Mouse (Mus musculus) limb, embryonic 12.5 days (tissue): Measurements from ENCODE around the gene H1fx. TPM values are rescaled to one million over a fixed set of nuclear protein-coding genes. Genes with fewer than 3 reads are reported as not detected.
"Not testable (repeated sequence)": the region's sequence is repeated elsewhere in the genome, so short reads cannot be mapped to it uniquely, and the experiment has no call there.

Experiments
- ATAC-seq: fragments of 200-750 bp; cut with Nextera tagmentation; 2 replicates; pipeline ENCODE4 v1.8.0; 2017; ENCODE audit warnings: low read depth, moderate TSS enrichment; ENCODE audit not compliant: insufficient number of reproducible peaks, insufficient read depth, low FRiP score, low TSS enrichment
- H3K27ac ChIP-seq: fragments of 300-500 bp; sonication (generic); 2 replicates; pipeline ENCODE4 v1.5.1; 2016; ENCODE audit warnings: mild to moderate bottlenecking, moderate library complexity
- H3K27me3 ChIP-seq: fragments of 300-500 bp; sonication (generic); 2 replicates; pipeline ENCODE4 v1.6.1; 2016; ENCODE audit warnings: mild to moderate bottlenecking, moderate library complexity
- H3K36me3 ChIP-seq: fragments of 300-500 bp; sonication (generic); 2 replicates; pipeline ENCODE4 v1.6.1; 2016; ENCODE audit warnings: mild to moderate bottlenecking, moderate library complexity
- H3K4me1 ChIP-seq: fragments of 300-500 bp; sonication (generic); replicated peaks from 2 replicates; pipeline ENCODE4 v1.6.1; 2016
- H3K4me2 ChIP-seq: fragments of 300-500 bp; sonication (generic); 2 replicates; pipeline ENCODE4 v1.6.1; 2016; ENCODE audit warnings: mild to moderate bottlenecking, moderate library complexity
- H3K4me3 ChIP-seq: fragments of 300-500 bp; sonication (generic); replicated peaks from 2 replicates; pipeline ENCODE4 v1.5.1; 2016; ENCODE audit warnings: mild to moderate bottlenecking
- H3K9ac ChIP-seq: fragments of 300-500 bp; sonication (generic); replicated peaks from 2 replicates; pipeline ENCODE4 v1.6.1; 2016; ENCODE audit warnings: mild to moderate bottlenecking, moderate library complexity
- H3K9me3 ChIP-seq: fragments of 300-500 bp; sonication (generic); 2 replicates; pipeline ENCODE4 v1.6.1; 2016; ENCODE audit warnings: mild to moderate bottlenecking, moderate library complexity
- WGBS: fragments of 180-500 bp; shearing (Covaris S2); methylation state at CpG from one replicate; pipeline ENCODE4 v1.1.7; 2016; 5-methylcytosine and 5-hydroxymethylcytosine counted together
- microRNA-seq: library from miRNA; unstranded; fragments of <30 nt; microRNA quantifications from one replicate; pipeline ENCODE4, GENCODE M21; 2017
- polyA plus RNA-seq: library from polyadenylated mRNA; unstranded; fragments of >200 nt; fragmentation: Nextera tagmentation; extraction: Ambion mirVana; gene quantifications from 2 replicates; pipeline ENCODE4 v1.2.1, GENCODE M21; 2016

H1fx gene
- polyA plus RNA-seq, 1 experiment from 2014 or later: 129 TPM

DNA sequence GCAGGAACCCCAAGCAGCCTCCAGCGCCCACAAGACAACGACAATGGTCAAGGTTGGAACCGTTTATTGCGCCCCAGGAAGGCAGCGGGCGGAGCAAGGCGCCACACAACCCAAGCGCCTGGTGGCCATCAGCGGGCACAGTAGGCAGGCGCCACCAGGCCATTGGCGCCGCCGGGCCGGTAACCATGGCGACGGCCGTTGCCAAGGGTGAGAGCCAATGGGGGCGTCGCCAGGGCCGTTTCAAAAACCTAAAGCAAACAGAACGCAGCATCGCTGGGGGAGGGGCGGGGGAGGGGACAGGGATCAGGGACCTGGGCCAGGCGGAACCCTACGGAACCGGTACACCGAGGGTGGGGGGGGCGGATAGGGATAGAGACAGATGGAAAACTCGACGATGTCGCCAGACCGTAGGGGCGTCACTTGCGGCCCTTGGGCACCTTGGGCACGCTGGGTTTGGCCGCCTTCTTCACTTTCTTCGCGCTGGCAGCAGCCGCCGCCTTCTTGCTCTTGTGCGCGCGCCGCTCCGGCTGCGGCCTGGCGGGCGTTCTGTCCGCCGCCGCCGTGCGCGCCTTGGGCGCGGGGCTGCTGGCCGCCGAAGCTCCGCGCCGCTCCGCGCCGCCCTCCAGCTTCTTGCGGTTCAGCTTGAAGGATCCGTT, 935 bp downstream of the H1fx start:
- Histone ChIP-seq H3K4me2 (peak overlapping the region; percentile 78), H3K27me3 (no peaks in the 10 kb centered on the region), H3K4me3 (peak overlapping the region; percentile 98), H3K9me3 (no peaks in the 10 kb centered on the region), H3K9ac (peak overlapping the region; percentile 98), H3K27ac (peak overlapping the region; percentile 97), H3K36me3 (peaks cover 27% of the 10 kb centered on the region), H3K4me1 (peaks cover 16% of the 10 kb centered on the region)
- ATAC-seq: peak; percentile 72; the same call in 1 of the 2 replicates
- under 1% methylated on average over 64 of the region's 66 CpGs for WGBS

DNA sequence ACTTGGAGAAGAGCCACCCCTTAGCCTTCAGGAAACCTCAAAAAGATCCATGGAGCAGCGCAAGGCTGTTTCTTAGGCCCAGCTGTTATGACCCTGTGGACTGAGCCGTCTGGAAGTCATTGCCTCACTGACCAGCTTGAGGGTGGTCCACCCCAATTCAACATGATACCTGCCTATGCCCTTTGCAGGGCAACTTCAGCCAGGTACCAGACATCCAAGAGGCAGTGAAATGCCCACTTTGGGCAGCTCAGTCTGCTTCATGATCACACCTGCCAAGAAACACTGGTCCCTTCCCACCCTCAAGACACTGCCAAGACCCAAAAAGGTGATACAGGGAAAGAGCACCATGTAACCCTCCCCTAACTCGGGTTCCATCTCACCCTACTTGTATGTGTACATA, 1.7 kb downstream of the H1fx start:
- 0 out of 2 replicates have a peak overlapping the region, but pooled peaks have one; percentile 98 for H3K9ac ChIP-seq
- 60% methylated on average over 3 of the region's 3 CpGs for WGBS
- ATAC-seq: 0 out of 2 replicates have a peak, but pooled peaks have one; percentile 18
- H3K4me1 ChIP-seq: peaks cover 16% of the 10 kb centered on the region
- peak overlapping the region; percentile 78 for H3K4me2 ChIP-seq
- peak overlapping the region; percentile 98 for H3K4me3 ChIP-seq
- H3K9me3 ChIP-seq: no peaks in the 10 kb centered on the region
- H3K27ac ChIP-seq: peak overlapping the region; percentile 97
- H3K27me3 ChIP-seq: no peaks in the 10 kb centered on the region
- peaks cover 20% of the 10 kb centered on the region for H3K36me3 ChIP-seq

DNA sequence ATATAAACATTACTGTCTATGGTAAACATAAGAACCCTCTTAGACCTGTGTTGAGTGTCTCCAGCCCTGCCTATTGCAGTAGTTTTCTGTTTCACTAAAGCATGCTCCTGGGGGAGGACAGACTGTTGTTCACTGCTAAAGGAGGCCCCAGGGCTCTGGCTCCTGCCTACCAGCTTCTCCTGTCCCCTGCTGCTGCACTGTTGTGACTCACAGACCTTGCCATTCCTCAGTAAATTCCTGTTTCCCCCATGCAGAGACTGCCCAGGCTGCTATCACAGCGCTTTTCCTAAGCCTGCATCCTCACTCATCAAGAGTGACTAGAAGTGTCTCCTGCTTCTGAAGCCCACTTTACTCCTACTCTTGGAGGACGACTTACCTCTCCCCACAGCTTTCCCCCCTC, 11.4 kb downstream of the H1fx start:
- no peak overlapping the region for H3K4me2 ChIP-seq
- no peak for ATAC-seq
- no peak overlapping the region; the same call in 1 of the 2 replicates for H3K9ac ChIP-seq
- H3K9me3 ChIP-seq: no peaks in the 10 kb centered on the region
- H3K36me3 ChIP-seq: no peaks in the 10 kb centered on the region
- no peaks in the 10 kb centered on the region for H3K4me1 ChIP-seq
- no peaks in the 10 kb centered on the region for H3K27me3 ChIP-seq
- WGBS: 29% methylated on average over 2 of the region's 2 CpGs
- no peak overlapping the region for H3K4me3 ChIP-seq
- H3K27ac ChIP-seq: no peak overlapping the region

DNA sequence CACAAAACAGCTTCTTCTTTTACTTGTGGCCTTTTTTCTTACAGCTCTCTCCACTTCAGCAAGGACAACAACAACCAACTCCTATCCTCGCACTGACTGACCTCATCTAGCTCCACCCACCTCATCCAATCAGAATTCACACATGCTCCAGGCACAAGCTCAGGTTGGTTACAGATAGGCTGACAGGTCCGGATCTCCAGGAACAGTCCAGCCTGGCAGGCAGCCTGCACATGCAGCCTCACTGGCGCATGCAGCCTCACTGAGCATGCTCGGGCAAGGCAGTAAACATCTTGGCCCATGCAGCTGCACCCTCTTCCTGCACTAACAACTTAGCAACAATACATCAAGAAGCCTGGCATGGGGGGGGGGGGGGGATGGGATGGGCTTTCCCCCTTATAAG, 19.0 kb downstream of the H1fx start:
- H3K4me2 ChIP-seq, H3K27me3 ChIP-seq, H3K27ac ChIP-seq, H3K4me3 ChIP-seq, ATAC-seq, H3K36me3 ChIP-seq, H3K4me1 ChIP-seq, H3K9ac ChIP-seq: not testable (repeated sequence)
- 68% methylated on average over 4 of the region's 4 CpGs for WGBS
- peaks cover 15% of the 10 kb centered on the region; the same call in 1 of the 2 replicates for H3K9me3 ChIP-seq

DNA sequence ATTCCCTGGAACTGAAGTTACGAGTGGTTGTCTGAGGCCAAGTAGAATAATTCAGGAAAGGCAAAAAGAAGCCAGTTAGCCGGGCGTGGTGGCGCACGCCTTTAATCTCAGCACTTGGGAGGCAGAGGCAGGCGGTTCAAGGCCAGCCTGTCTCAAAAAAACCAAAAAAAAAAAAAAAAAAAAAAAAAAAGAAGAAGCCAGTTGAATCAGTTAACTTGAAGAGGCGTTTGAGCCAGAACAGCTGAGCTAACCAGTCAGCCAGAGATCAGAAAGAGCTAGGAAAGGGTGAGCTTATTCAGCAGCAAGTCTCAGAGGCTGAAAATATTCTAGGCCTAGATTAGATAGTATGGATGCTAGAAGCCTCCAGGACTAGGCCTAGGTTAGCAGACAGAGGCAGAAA, 39.3 kb downstream of the H1fx start:
- H3K27ac ChIP-seq: no peak overlapping the region
- WGBS: 86% methylated on average over 7 of the region's 7 CpGs
- H3K36me3 ChIP-seq: no peaks in the 10 kb centered on the region
- H3K4me1 ChIP-seq: 0 out of 2 replicates have a peak, but pooled peaks cover 4% of the 10 kb centered on the region
- no peaks in the 10 kb centered on the region for H3K9me3 ChIP-seq
- H3K9ac ChIP-seq: no peak overlapping the region
- H3K27me3 ChIP-seq: no peaks in the 10 kb centered on the region
- ATAC-seq: no peak
- no peak overlapping the region for H3K4me2 ChIP-seq
- no peak overlapping the region for H3K4me3 ChIP-seq

DNA sequence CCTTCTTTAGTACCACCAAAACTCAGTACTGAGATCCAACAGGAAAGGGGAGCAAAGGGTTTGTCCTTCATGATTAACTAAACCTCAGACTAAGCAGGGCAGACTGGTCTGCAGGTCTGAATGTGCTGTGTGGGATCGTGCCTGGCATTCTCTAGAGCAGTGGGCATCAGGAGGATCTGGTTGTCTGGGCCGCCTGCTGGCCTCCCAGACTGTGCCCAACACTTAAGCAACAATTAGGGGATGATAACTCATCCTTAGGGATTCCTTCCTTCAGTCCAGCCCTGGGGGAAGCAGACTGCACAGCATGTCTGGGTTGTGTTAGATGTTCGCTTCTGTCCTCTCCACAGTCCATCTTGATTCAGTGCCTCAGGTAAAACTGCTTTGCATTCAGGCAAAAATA, 42.5 kb downstream of the H1fx start:
- no peak overlapping the region for H3K4me3 ChIP-seq
- H3K4me2 ChIP-seq: no peak overlapping the region
- 78% methylated on average over 3 of the region's 3 CpGs for WGBS
- 0 out of 2 replicates have a peak, but pooled peaks cover 6% of the 10 kb centered on the region for H3K4me1 ChIP-seq
- peaks cover 30% of the 10 kb centered on the region for H3K36me3 ChIP-seq
- ATAC-seq: no peak
- no peak overlapping the region for H3K9ac ChIP-seq
- no peaks in the 10 kb centered on the region for H3K27me3 ChIP-seq
- no peak overlapping the region for H3K27ac ChIP-seq
- no peaks in the 10 kb centered on the region for H3K9me3 ChIP-seq

DNA sequence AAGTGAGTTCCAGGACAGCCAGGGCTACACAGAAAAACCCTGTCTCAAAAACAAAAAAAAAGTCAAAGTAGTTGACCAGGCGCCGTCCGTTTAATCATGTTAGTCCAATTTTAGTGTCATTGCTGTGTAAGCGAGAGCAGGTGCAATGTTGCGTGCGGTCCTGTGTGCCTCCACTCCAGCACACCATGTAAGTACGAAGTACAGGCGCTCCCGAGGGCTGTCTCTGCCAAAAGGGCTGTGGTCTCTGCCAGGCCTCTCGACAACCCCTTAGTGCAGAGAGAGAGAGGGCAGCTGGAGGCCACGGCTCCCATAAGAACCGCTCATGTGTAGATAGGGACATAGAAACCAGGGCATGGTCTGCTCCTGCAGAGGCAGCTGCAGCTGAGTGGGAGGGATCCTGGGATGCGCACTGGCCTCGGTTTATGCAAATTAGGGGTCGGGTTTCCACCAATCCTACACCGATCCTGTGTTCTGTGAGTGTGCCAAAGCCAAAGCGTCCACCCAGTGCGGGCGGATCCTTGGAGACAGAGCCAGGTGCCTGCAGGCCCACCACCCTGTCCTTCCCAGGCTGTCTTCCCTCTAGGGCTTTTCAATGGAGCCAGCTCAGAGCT, 44.2 kb downstream of the H1fx start:
- ATAC-seq: peak; percentile 90
- Histone ChIP-seq H3K27me3 (no peaks in the 10 kb centered on the region), H3K4me3 (no peak overlapping the region), H3K27ac (peak overlapping the region; percentile 2; the same call in 1 of the 2 replicates), H3K9ac (no peak overlapping the region), H3K4me1 (0 out of 2 replicates have a peak, but pooled peaks cover 6% of the 10 kb centered on the region), H3K36me3 (peaks cover 44% of the 10 kb centered on the region), H3K4me2 (no peak overlapping the region), H3K9me3 (no peaks in the 10 kb centered on the region)
- 39% methylated on average over 19 of the region's 19 CpGs for WGBS

DNA sequence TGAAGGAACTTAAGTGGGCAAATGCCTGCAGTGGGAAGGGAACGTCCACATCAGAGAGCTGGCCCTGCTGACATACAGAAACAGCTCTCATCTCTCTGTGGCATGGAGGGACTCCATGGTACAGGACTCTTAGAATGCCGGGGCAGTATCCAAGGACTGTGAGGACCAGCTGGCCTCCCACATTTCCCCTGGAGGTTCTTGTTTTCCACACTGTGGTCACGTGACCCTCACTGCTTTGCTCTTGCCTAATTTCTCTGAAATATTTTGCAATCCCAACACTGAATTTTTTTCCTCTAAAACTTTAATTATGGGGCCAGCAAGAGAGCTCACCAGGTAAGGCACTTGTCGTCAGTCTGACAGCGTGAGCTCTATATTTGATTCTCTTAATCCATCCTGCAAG, 46.4 kb downstream of the H1fx start:
- no peak overlapping the region for H3K9ac ChIP-seq
- peaks cover 64% of the 10 kb centered on the region for H3K36me3 ChIP-seq
- H3K4me2 ChIP-seq: no peak overlapping the region
- no peak overlapping the region for H3K27ac ChIP-seq
- no peak overlapping the region for H3K4me3 ChIP-seq
- no peaks in the 10 kb centered on the region for H3K27me3 ChIP-seq
- no peaks in the 10 kb centered on the region for H3K9me3 ChIP-seq
- no peak for ATAC-seq
- H3K4me1 ChIP-seq: 0 out of 2 replicates have a peak, but pooled peaks cover 6% of the 10 kb centered on the region
- 84% methylated on average over 5 of the region's 5 CpGs for WGBS

Small RNA genes within 50 kb of the gene (microRNA-seq; reads per million reads assigned to microRNA genes)
- 1.6 reads per million for gene Gm47286

Other genes starting within 250 kb of the H1fx start
- gene Gp9, start 203.6 kb downstream of the H1fx start, polyA plus RNA-seq: 2.7 and 3.3 TPM in 2 replicates
- 8.8 and 10.0 TPM in 2 replicates for gene Rab43, start 169.5 kb downstream of the H1fx start, polyA plus RNA-seq
- gene Gm45140, start 145.8 kb downstream of the H1fx start, polyA plus RNA-seq: 4.6 and 4.7 TPM in 2 replicates
- 62.2 and 67.4 TPM in 2 replicates for gene Isy1, start 142.8 kb downstream of the H1fx start, polyA plus RNA-seq
- 1,117 and 1,149 TPM in 2 replicates for gene Cnbp, start 130.5 kb downstream of the H1fx start, polyA plus RNA-seq
- gene Copg1, start 93.8 kb downstream of the H1fx start, polyA plus RNA-seq: 169 and 178 TPM in 2 replicates
- 71.9 and 72.1 TPM in 2 replicates for gene Hmces, start 67.7 kb downstream of the H1fx start, polyA plus RNA-seq
- gene Rab7, start 63.6 kb upstream of the H1fx start, polyA plus RNA-seq: 154 and 171 TPM in 2 replicates
- 333 and 337 TPM in 2 replicates for gene Rpn1, start 102.8 kb upstream of the H1fx start, polyA plus RNA-seq
- gene Gata2, start 212.3 kb upstream of the H1fx start, polyA plus RNA-seq: 5.7 and 8.6 TPM in 2 replicates
- not detected in 2 replicates for gene Dnajb8, start 240.6 kb upstream of the H1fx start, polyA plus RNA-seq